Comparison of ENCODE assay signal across 10 mouse cellular contexts in genomic region chr9:21847425-21847824, GRCm38 (mm10). TPM values are rescaled to one million over a fixed set of nuclear protein-coding genes. Genes with fewer than 3 reads are reported as not detected.
DNase-seq lines count a peak whose midpoint lies in the region; ATAC-seq lines count a peak whose summit lies in the region.
"Had no signal": no experiment of that assay in that cellular context is flagged by ENCODE, and none has a peak within 500 bp of the region (broad histone marks: within the 10 kb centered on the region; RNA-seq: fewer than 3 reads in every experiment).

No protein-coding gene starts in this region.

- peaks cover 3% of the 10 kb centered on the region; the same call in 1 of the 2 replicates for H3K36me3 ChIP-seq in heart, embryonic 11.5 days (ENCODE audit: control insufficient read depth, insufficient read depth, low read length)
- peaks cover 34% of the 10 kb centered on the region for H3K36me3 ChIP-seq in intestine, embryonic 14.5 days (ENCODE audit: control insufficient read depth, insufficient read depth, low read length)

- intact Hi-C loops in heart, postnatal 36 days (cut with DNase I): no loop called here

- H3K9me3 ChIP-seq in heart, embryonic 11.5 days (replicated peaks; ENCODE audit: control insufficient read depth, low read length): no peaks in the 10 kb centered on the region
- H3K9me3 ChIP-seq in intestine, embryonic 14.5 days (ENCODE audit: control insufficient read depth, low read length): no peaks in the 10 kb centered on the region

- 23% methylated on average over 3 of the region's 3 CpGs for WGBS in heart, embryonic 11.5 days (ENCODE audit: insufficient replicate concordance)
- 12% methylated on average over 3 of the region's 3 CpGs for WGBS in intestine, embryonic 14.5 days

- H3K4me1 ChIP-seq in heart, embryonic 11.5 days (ENCODE audit: control insufficient read depth, insufficient read depth, low read length): peaks cover 24% of the 10 kb centered on the region
- H3K4me1 ChIP-seq in brown adipose tissue, adult 24 weeks (ENCODE audit: control insufficient read depth, insufficient read depth, insufficient read length, low read length): peaks cover 17% of the 10 kb centered on the region
- peaks cover 36% of the 10 kb centered on the region for H3K4me1 ChIP-seq in intestine, embryonic 14.5 days (replicated peaks; ENCODE audit: control insufficient read depth, insufficient read depth, low read length)

- H3K9ac ChIP-seq in heart, embryonic 11.5 days (ENCODE audit: low read depth, low read length): peak overlapping the region; percentile 56
- H3K9ac ChIP-seq in intestine, embryonic 14.5 days (ENCODE audit: low read length): peak overlapping the region; percentile 14

- H3K4me2 ChIP-seq in heart, embryonic 11.5 days: peak overlapping the region; percentile 70
- H3K4me2 ChIP-seq in intestine, embryonic 14.5 days (ENCODE audit: low read length): peak overlapping the region; percentile 57

- ATAC-seq in heart, embryonic 11.5 days (replicated peaks; ENCODE audit: insufficient number of reproducible peaks, low FRiP score, low TSS enrichment): no peak
- no peak for ATAC-seq in intestine, embryonic 14.5 days (replicated peaks; ENCODE audit: low FRiP score, low TSS enrichment, low read depth)
- ATAC-seq: forebrain, embryonic 14.5 days had no signal

- H3K4me3 ChIP-seq in heart, embryonic 11.5 days (ENCODE audit: low read depth, low read length): peak overlapping the region; percentile 32
- peak overlapping the region; percentile 56 for H3K4me3 ChIP-seq in brown adipose tissue, adult 24 weeks (ENCODE audit: insufficient read depth, low read depth, low read length)
- H3K4me3 ChIP-seq in intestine, embryonic 14.5 days (ENCODE audit: low read depth, low read length): peak overlapping the region; percentile 19; the same call in 1 of the 2 replicates

- no peak for DNase-seq in heart, postnatal 36 days
- DNase-seq in intestine, embryonic 14.5 days (ENCODE audit: low spot score): no peak
- peak; percentile 44 for DNase-seq in lung, postnatal 36 days
- DNase-seq in spleen, postnatal 14 days (ENCODE audit: low spot score in 2 of 2): no peak
- no peak for DNase-seq in right cerebral cortex, postnatal 4 days
- no peak for DNase-seq in thymus, postnatal 0 days (ENCODE audit: low spot score)

- H3K27me3 ChIP-seq in heart, embryonic 11.5 days (ENCODE audit: control insufficient read depth, insufficient read depth, low read length): no peaks in the 10 kb centered on the region
- H3K27me3 ChIP-seq in intestine, embryonic 14.5 days (replicated peaks; ENCODE audit: control insufficient read depth, insufficient read depth, low read length): no peaks in the 10 kb centered on the region

- peak overlapping the region; percentile 91 for H3K27ac ChIP-seq in heart, embryonic 11.5 days (ENCODE audit: low read depth, low read length)
- peak overlapping the region; percentile 96 for H3K27ac ChIP-seq in brown adipose tissue, adult 24 weeks (replicated peaks; ENCODE audit: low read depth, low read length)
- peak overlapping the region; percentile 83 for H3K27ac ChIP-seq in intestine, embryonic 14.5 days (ENCODE audit: low read depth)

RNA-seq across cellular contexts. Expression of gene Dock6, which starts 5.0 kb away (rescaled TPM):
- polyA plus RNA-seq in heart, embryonic 11.5 days (2014; fragmentation: Nextera tagmentation; extraction: Ambion mirVana): 43.9 and 50.1 TPM in 2 replicates
- total RNA-seq in heart, postnatal 36 days (2021): 10 to 100 TPM; 31.0 to 39.1 TPM
- polyA plus RNA-seq in brown adipose tissue, adult 24 weeks (2012; ENCODE audit: insufficient read depth, insufficient read length, missing spikeins): 6.9 and 9.5 TPM in 2 replicates
- polyA plus RNA-seq in intestine, embryonic 14.5 days (2014; fragmentation: Nextera tagmentation; extraction: Ambion mirVana): 39.4 and 40.0 TPM in 2 replicates
- 5.3 and 5.9 TPM in 2 replicates for polyA plus RNA-seq in thymus, postnatal 0 days (2015; fragmentation: Nextera tagmentation; extraction: Ambion mirVana)

RNA-seq across cellular contexts. Expression of gene Angptl8, which starts 12.1 kb away (rescaled TPM):
- 1.1 and 1.9 TPM in 2 replicates for polyA plus RNA-seq in heart, embryonic 11.5 days (2014; fragmentation: Nextera tagmentation; extraction: Ambion mirVana)
- total RNA-seq in heart, postnatal 36 days (2021): not detected
- polyA plus RNA-seq in brown adipose tissue, adult 24 weeks (2012; ENCODE audit: insufficient read depth, insufficient read length, missing spikeins): 54.2 and 167 TPM in 2 replicates
- polyA plus RNA-seq in intestine, embryonic 14.5 days (2014; fragmentation: Nextera tagmentation; extraction: Ambion mirVana): 4.0 and 4.3 TPM in 2 replicates
- 0.16 TPM in 1 of 2 replicates, not detected in the other for polyA plus RNA-seq in thymus, postnatal 0 days (2015; fragmentation: Nextera tagmentation; extraction: Ambion mirVana)
- total RNA-seq: left cerebral cortex, postnatal 36 days had no signal
- polyA plus RNA-seq: forebrain, embryonic 14.5 days had no signal

RNA-seq across cellular contexts. Expression of gene Kank2, which starts 48.9 kb away (rescaled TPM):
- 8.9 and 9.0 TPM in 2 replicates for polyA plus RNA-seq in heart, embryonic 11.5 days (2014; fragmentation: Nextera tagmentation; extraction: Ambion mirVana)
- 10 to 100 TPM; 50.5 to 54.2 TPM for total RNA-seq in heart, postnatal 36 days (2021)
- 19.7 and 29.7 TPM in 2 replicates for polyA plus RNA-seq in brown adipose tissue, adult 24 weeks (2012; ENCODE audit: insufficient read depth, insufficient read length, missing spikeins)
- polyA plus RNA-seq in intestine, embryonic 14.5 days (2014; fragmentation: Nextera tagmentation; extraction: Ambion mirVana): 9.5 and 9.6 TPM in 2 replicates
- polyA plus RNA-seq in thymus, postnatal 0 days (2015; fragmentation: Nextera tagmentation; extraction: Ambion mirVana): 1.8 and 2.0 TPM in 2 replicates

Comparison
In these comparisons a context has a peak if more than half of its experiments do, and no peak if none do; other contexts are left out.
1. RNA of gene Angptl8, which starts 12.1 kb away (polyA plus RNA-seq): 54.2 to 167 TPM in brown adipose tissue, adult 24 weeks; 4.0 to 4.3 TPM in intestine, embryonic 14.5 days, 1.1 to 1.9 TPM in heart, embryonic 11.5 days and 0.16 TPM in thymus, postnatal 0 days; every median in the first group is over 10 times any median in the second.
2. Peak in every context shown above with its lines, with median percentiles within 50 percentile points of each other: H3K27ac ChIP-seq and H3K4me3 ChIP-seq.